Comparison of ENCODE assay signal across 11 mouse cellular contexts in the genomic region with DNA sequence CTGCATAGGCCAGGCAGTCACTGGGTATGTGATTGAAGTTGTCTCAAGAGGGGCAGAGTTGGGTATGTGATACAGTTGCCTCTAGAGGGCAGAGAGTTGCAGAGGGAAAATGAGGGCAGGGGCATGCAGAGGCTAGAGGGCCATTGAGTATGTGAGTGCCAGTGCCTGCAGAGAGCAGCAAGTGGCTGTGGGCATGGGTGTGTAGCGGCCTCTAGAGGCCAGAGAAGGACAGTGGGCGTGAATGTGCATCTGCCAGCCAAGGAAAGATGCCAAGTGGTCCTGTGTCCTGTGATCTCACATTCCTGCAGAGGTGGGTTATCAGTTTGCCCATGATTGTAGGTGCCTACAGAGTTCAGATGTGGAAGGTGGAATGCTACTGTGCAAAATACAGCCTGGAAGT. TPM values are rescaled to one million over a fixed set of nuclear protein-coding genes. Genes with fewer than 3 reads are reported as not detected.
DNase-seq lines count a peak whose midpoint lies in the region; TF ChIP-seq lines count a peak whose summit lies in the region.
"Had no signal": no experiment of that assay in that cellular context is flagged by ENCODE, and none has a peak within 500 bp of the region (broad histone marks: within the 10 kb centered on the region; RNA-seq: fewer than 3 reads in every experiment).

No protein-coding gene starts in this region.

- no peak overlapping the region for H3K4me3 ChIP-seq in lung, adult 2 months (replicated peaks; ENCODE audit: extremely low read depth, low read depth, low read length)
- H3K4me3 ChIP-seq: heart, embryonic 15.5 days had no signal

- no peak for TF ChIP-seq POLR2A in lung, adult 2 months (IDR thresholded peaks at IDR 0.05; ENCODE audit: borderline replicate concordance, extremely low read depth, low read depth, low read length)

- WGBS in lung, adult 2 months = 7% methylated on average over 2 of the region's 2 CpGs

- peak; percentile 15; the same call in 1 of the 2 replicates for TF ChIP-seq CTCF in lung, adult 2 months (IDR thresholded peaks at IDR 0.05; ENCODE audit: insufficient read depth, low read length)

- DNase-seq in heart, adult 11 months = peak; percentile 31
- DNase-seq in heart, postnatal 36 days = no peak
- DNase-seq in lung, adult 2 months = no peak
- no peak for DNase-seq in lung, postnatal 4 days
- DNase-seq in NIH3T3 (ENCODE audit: low read depth) = peak; percentile 2
- peak; percentile 12 for DNase-seq in retina, postnatal 1 day
- DNase-seq in urinary bladder, postnatal 25 days (ENCODE audit: low spot score) = no peak
- DNase-seq in gastrocnemius, adult 8-10 months (ENCODE audit: low spot score in 2 of 2) = no peak

- intact Hi-C loops in heart, postnatal 36 days (cut with DNase I) = no loop called here

- H3K4me1 ChIP-seq in lung, adult 2 months (ENCODE audit: control insufficient read depth, insufficient read depth, low read length) = no peaks in the 10 kb centered on the region
- H3K4me1 ChIP-seq: heart, embryonic 15.5 days had no signal

RNA-seq across cellular contexts. Expression of a gene that starts 38.0 kb away (rescaled TPM):
- total RNA-seq in heart, postnatal 36 days (2021) = not detected
- polyA plus RNA-seq in lung, adult 2 months (2012; rRNA removed) = not detected in 2 replicates
- total RNA-seq in gastrocnemius, adult 8-10 months (2022) = not detected
- total RNA-seq: left cerebral cortex, postnatal 14 days had no signal
- polyA plus RNA-seq: heart, embryonic 15.5 days; midbrain, embryonic 11.5 days had no signal

RNA-seq across cellular contexts. Expression of a gene that starts 59.2 kb away (rescaled TPM):
- total RNA-seq in heart, postnatal 36 days (2021) = not detected
- not detected in 2 replicates for polyA plus RNA-seq in lung, adult 2 months (2012; rRNA removed)
- total RNA-seq in gastrocnemius, adult 8-10 months (2022) = not detected
- total RNA-seq: left cerebral cortex, postnatal 14 days had no signal
- polyA plus RNA-seq: heart, embryonic 15.5 days; midbrain, embryonic 11.5 days had no signal

Comparison
In these comparisons a context has a peak if more than half of its experiments do, and no peak if none do; other contexts are left out.
1. DNase-seq: peak in heart, adult 11 months (single experiment), NIH3T3 (single experiment) and retina, postnatal 1 day (single experiment); none in heart, postnatal 36 days (0 of 2), lung, adult 2 months (single experiment), lung, postnatal 4 days (0 of 2), urinary bladder, postnatal 25 days (single experiment) and gastrocnemius, adult 8-10 months (0 of 2).